Mouse (Mus musculus) neural tube, embryonic 15.5 days (tissue): ENCODE data around the gene Ttc38. TPM values are rescaled to one million over a fixed set of nuclear protein-coding genes. Genes with fewer than 3 reads are reported as not detected.

Source experiments
- ATAC-seq: fragments of 200-750 bp; cut with Nextera tagmentation; 2 replicates; pipeline ENCODE4 v1.8.0; 2017; ENCODE audit warnings: mild to moderate bottlenecking, moderate TSS enrichment, moderate library complexity; ENCODE audit not compliant: low FRiP score
- H3K27ac ChIP-seq: fragments of 300-500 bp; sonication (generic); replicated peaks from 2 replicates; pipeline ENCODE4 v1.5.1; 2015; ENCODE audit warnings: mild to moderate bottlenecking, inconsistent platforms
- H3K27me3 ChIP-seq: fragments of 300-500 bp; sonication (generic); replicated peaks from 2 replicates; pipeline ENCODE4 v1.6.1; 2015; ENCODE audit warnings: inconsistent platforms
- H3K36me3 ChIP-seq: fragments of 300-500 bp; sonication (generic); 2 replicates; pipeline ENCODE4 v1.6.1; 2015; ENCODE audit warnings: inconsistent platforms
- H3K4me1 ChIP-seq: fragments of 300-500 bp; sonication (generic); 2 replicates; pipeline ENCODE4 v1.6.1; 2015; ENCODE audit warnings: inconsistent platforms
- H3K4me2 ChIP-seq: fragments of 300-500 bp; sonication (generic); 2 replicates; pipeline ENCODE4 v1.6.1; 2015; ENCODE audit warnings: inconsistent platforms, mild to moderate bottlenecking, moderate library complexity
- H3K4me3 ChIP-seq: fragments of 300-500 bp; sonication (generic); replicated peaks from 2 replicates; pipeline ENCODE4 v1.5.1; 2015; ENCODE audit warnings: mild to moderate bottlenecking, inconsistent platforms
- H3K9ac ChIP-seq: fragments of 300-500 bp; sonication (generic); replicated peaks from 2 replicates; pipeline ENCODE4 v1.6.1; 2015; ENCODE audit warnings: mild to moderate bottlenecking, inconsistent platforms
- H3K9me3 ChIP-seq: fragments of 300-500 bp; sonication (generic); replicated peaks from 2 replicates; pipeline ENCODE4 v1.6.1; 2016; ENCODE audit warnings: inconsistent platforms
- WGBS: fragments of 180-500 bp; shearing (Covaris S2); methylation state at CpG from one replicate; pipeline ENCODE4 v1.1.7; 2015; ENCODE audit warnings: mixed read lengths; 5-methylcytosine and 5-hydroxymethylcytosine counted together
- polyA plus RNA-seq: library from polyadenylated mRNA; unstranded; fragments of >200 nt; fragmentation: Nextera tagmentation; extraction: Ambion mirVana; gene quantifications from 2 replicates; pipeline ENCODE4 v1.2.1, GENCODE M21; 2015

Gene Ttc38
- polyA plus RNA-seq, 1 experiment from 2014 or later: 3.8 TPM

- WGBS: 75% methylated on average over 5 of the region's 5 CpGs
Measured at GRCm38 (mm10) chr15:85826676-85827075, 5.4 kb upstream of the Ttc38 start.

GRCm38 (mm10) chr15:85828071-85828470 lies 4.0 kb upstream of the Ttc38 start:
- Histone ChIP-seq H3K27ac (no peak overlapping the region), H3K36me3 (no peaks in the 10 kb centered on the region), H3K4me2 (no peak overlapping the region), H3K27me3 (no peaks in the 10 kb centered on the region), H3K9me3 (no peaks in the 10 kb centered on the region), H3K4me1 (peaks cover 16% of the 10 kb centered on the region), H3K9ac (no peak overlapping the region), H3K4me3 (no peak overlapping the region)
- no peak for ATAC-seq
- WGBS: 88% methylated on average over 4 of the region's 4 CpGs

More at GRCm38 (mm10) chr15:85826676-85827075, 5.4 kb upstream of the Ttc38 start:
- H3K4me2 ChIP-seq: no peak overlapping the region
- no peak overlapping the region for H3K27ac ChIP-seq
- no peak overlapping the region for H3K9ac ChIP-seq
- H3K4me3 ChIP-seq: no peak overlapping the region
- H3K9me3 ChIP-seq: no peaks in the 10 kb centered on the region
- H3K36me3 ChIP-seq: no peaks in the 10 kb centered on the region
- no peaks in the 10 kb centered on the region for H3K27me3 ChIP-seq
- no peak for ATAC-seq
- peaks cover 9% of the 10 kb centered on the region for H3K4me1 ChIP-seq

- WGBS: 74% methylated on average over 5 of the region's 5 CpGs
Measured at GRCm38 (mm10) chr15:85829470-85829869, 2.6 kb upstream of the Ttc38 start.

GRCm38 (mm10) chr15:85832599-85832998 lies 493 bp downstream of the Ttc38 start:
- H3K36me3 ChIP-seq: peaks cover 5% of the 10 kb centered on the region; the same call in 1 of the 2 replicates
- 46% methylated on average over 8 of the region's 8 CpGs for whole genome bisulfite sequencing
- H3K9me3 ChIP-seq: no peaks in the 10 kb centered on the region
- peaks cover 19% of the 10 kb centered on the region for H3K4me1 ChIP-seq
- no peak overlapping the region for H3K27ac ChIP-seq
- peak overlapping the region; percentile 92 for H3K4me2 ChIP-seq
- peak overlapping the region; percentile 60 for H3K4me3 ChIP-seq
- no peak for ATAC-seq
- H3K9ac ChIP-seq: peak overlapping the region; percentile 66
- H3K27me3 ChIP-seq: no peaks in the 10 kb centered on the region

More at GRCm38 (mm10) chr15:85829470-85829869, 2.6 kb upstream of the Ttc38 start:
- H3K4me2 ChIP-seq: no peak overlapping the region
- no peaks in the 10 kb centered on the region for H3K9me3 ChIP-seq
- no peaks in the 10 kb centered on the region for H3K36me3 ChIP-seq
- peaks cover 19% of the 10 kb centered on the region for H3K4me1 ChIP-seq
- no peak overlapping the region for H3K27ac ChIP-seq
- no peak for ATAC-seq
- no peak overlapping the region for H3K9ac ChIP-seq
- no peaks in the 10 kb centered on the region for H3K27me3 ChIP-seq
- H3K4me3 ChIP-seq: no peak overlapping the region

GRCm38 (mm10) chr15:85835335-85835734 lies 3.2 kb downstream of the Ttc38 start:
- H3K9me3 ChIP-seq: no peaks in the 10 kb centered on the region
- H3K9ac ChIP-seq: no peak overlapping the region
- no peak overlapping the region for H3K4me2 ChIP-seq
- no peak overlapping the region for H3K4me3 ChIP-seq
- ATAC-seq: no peak
- H3K4me1 ChIP-seq: peaks cover 19% of the 10 kb centered on the region
- WGBS: 61% methylated on average over 3 of the region's 3 CpGs
- peaks cover 5% of the 10 kb centered on the region; the same call in 1 of the 2 replicates for H3K36me3 ChIP-seq
- H3K27me3 ChIP-seq: no peaks in the 10 kb centered on the region
- no peak overlapping the region for H3K27ac ChIP-seq

- WGBS: over 99% methylated on average over 5 of the region's 5 CpGs
- no peaks in the 10 kb centered on the region for H3K9me3 ChIP-seq
- no peak overlapping the region for H3K4me2 ChIP-seq
- no peak overlapping the region for H3K4me3 ChIP-seq
- H3K36me3 ChIP-seq: peaks cover 5% of the 10 kb centered on the region; the same call in 1 of the 2 replicates
- H3K4me1 ChIP-seq: peaks cover 13% of the 10 kb centered on the region
- no peak for ATAC-seq
- H3K27me3 ChIP-seq: no peaks in the 10 kb centered on the region
- no peak overlapping the region for H3K27ac ChIP-seq
- H3K9ac ChIP-seq: no peak overlapping the region
Measured at GRCm38 (mm10) chr15:85836887-85837286, 4.8 kb downstream of the Ttc38 start.

GRCm38 (mm10) chr15:85840983-85841382 lies 8.9 kb downstream of the Ttc38 start:
- no peak overlapping the region for H3K4me3 ChIP-seq
- H3K4me2 ChIP-seq: no peak overlapping the region
- H3K36me3 ChIP-seq: peaks cover 5% of the 10 kb centered on the region; the same call in 1 of the 2 replicates
- no peak overlapping the region for H3K27ac ChIP-seq
- H3K9me3 ChIP-seq: no peaks in the 10 kb centered on the region
- no peaks in the 10 kb centered on the region for H3K27me3 ChIP-seq
- 33% methylated on average over 6 of the region's 6 CpGs for WGBS
- ATAC-seq: no peak
- no peak overlapping the region for H3K9ac ChIP-seq
- no peaks in the 10 kb centered on the region for H3K4me1 ChIP-seq

GRCm38 (mm10) chr15:85841796-85842360 lies 9.8 kb downstream of the Ttc38 start:
- ATAC-seq: no peak
- Histone ChIP-seq H3K4me2 (no peak overlapping the region), H3K4me1 (no peaks in the 10 kb centered on the region), H3K27me3 (no peaks in the 10 kb centered on the region), H3K9ac (no peak overlapping the region), H3K4me3 (no peak overlapping the region), H3K27ac (no peak overlapping the region), H3K9me3 (no peaks in the 10 kb centered on the region), H3K36me3 (0 out of 2 replicates have a peak, but pooled peaks cover 2% of the 10 kb centered on the region)
- 87% methylated on average over 5 of the region's 5 CpGs for WGBS

GRCm38 (mm10) chr15:85845071-85845470 lies 13.0 kb downstream of the Ttc38 start:
- Histone ChIP-seq H3K4me1 (no peaks in the 10 kb centered on the region), H3K4me2 (no peak overlapping the region), H3K9ac (no peak overlapping the region), H3K4me3 (no peak overlapping the region), H3K36me3 (0 out of 2 replicates have a peak, but pooled peaks cover 2% of the 10 kb centered on the region), H3K27ac (no peak overlapping the region), H3K27me3 (no peaks in the 10 kb centered on the region), H3K9me3 (no peaks in the 10 kb centered on the region)
- ATAC-seq: no peak

- no peak overlapping the region for H3K27ac ChIP-seq
- no peak overlapping the region for H3K9ac ChIP-seq
- ATAC-seq: no peak
- H3K36me3 ChIP-seq: no peaks in the 10 kb centered on the region; the same call in 1 of the 2 replicates
- H3K4me3 ChIP-seq: no peak overlapping the region
- H3K4me2 ChIP-seq: no peak overlapping the region
- no peaks in the 10 kb centered on the region for H3K27me3 ChIP-seq
- 80% methylated on average over 12 of the region's 12 CpGs for WGBS
- H3K4me1 ChIP-seq: no peaks in the 10 kb centered on the region
- no peaks in the 10 kb centered on the region for H3K9me3 ChIP-seq
Measured at GRCm38 (mm10) chr15:85851656-85852392, 19.7 kb downstream of the Ttc38 start.

- peak; percentile 57 for ATAC-seq
- Histone ChIP-seq H3K4me2 (peak overlapping the region; percentile 93), H3K27ac (peak overlapping the region; percentile 87), H3K4me3 (peak overlapping the region; percentile 65), H3K4me1 (peaks cover 26% of the 10 kb centered on the region), H3K27me3 (no peaks in the 10 kb centered on the region), H3K9me3 (no peaks in the 10 kb centered on the region), H3K36me3 (no peaks in the 10 kb centered on the region), H3K9ac (peak overlapping the region; percentile 76)
- WGBS: 10% methylated on average over 15 of the region's 15 CpGs
Measured at GRCm38 (mm10) chr15:85858980-85859489, 26.9 kb downstream of the Ttc38 start.
